Mouse (Mus musculus) granulocyte monocyte progenitor cell, adult 5-6 weeks (primary cell): ENCODE measurements at regions not wholly inside any gene's neighbourhood (a gene's known extent, or its start where the extent isn't known, plus 50 kb on each side); places are given as distances from the start of the nearest gene placed in this dataset.

Experiments
- ATAC-seq: replicated peaks from 2 replicates; pipeline ENCODE4 v1.8.0; 2016; ENCODE audit warnings: mild to moderate bottlenecking, moderate TSS enrichment, inconsistent platforms; ENCODE audit not compliant: poor library complexity, severe bottlenecking

- peak; percentile 53 for ATAC-seq
These were observed 61.0 kb upstream of the Lpcat1 start for GRCm38 (mm10) chr13:73405720-73406629.

GRCm38 (mm10) chr13:73400921-73401320, 66.1 kb upstream of the Lpcat1 start:
- ATAC-seq = no peak

- no peak for ATAC-seq
These were observed 68.7 kb upstream of the Ndufs6 start for GRCm38 (mm10) chr13:73397033-73397432.

GRCm38 (mm10) chr13:73395856-73396255, 67.5 kb upstream of the Ndufs6 start:
- ATAC-seq = no peak

- no peak for ATAC-seq
These were observed 60.7 kb upstream of the Ndufs6 start for GRCm38 (mm10) chr13:73389051-73389450.

- ATAC-seq = no peak; the same call in 1 of the 2 replicates
These were observed 55.2 kb upstream of the Ndufs6 start for GRCm38 (mm10) chr13:73383585-73383984.
